Mouse (Mus musculus): ENCODE data around the gene Slc24a5. TPM values are rescaled to one million over a fixed set of nuclear protein-coding genes. Genes with fewer than 3 reads are reported as not detected.

Gene Slc24a5
- total and polyA plus RNA-seq, 3 experiments = 0.69 to 2.9 TPM; not detected in 1

GRCm38 (mm10) chr2:125122288-125122623 is 54.3 kb downstream of the Slc24a5 start:
- peak; percentile 42 for DNase-seq (ENCODE audit: low read depth, low spot score)
- peaks cover 27 to 39% of the 10 kb centered on the region in 2 experiments for H3K4me1 ChIP-seq (ENCODE audit: control insufficient read depth in 1 of 2, insufficient read depth in 2 of 2, low read length in 2 of 2)
- H3K27me3 ChIP-seq (ENCODE audit: control insufficient read depth in 1 of 2, insufficient read depth in 2 of 2, low read length in 2 of 2) = no peaks in the 10 kb centered on the region
- H3K4me3 ChIP-seq (ENCODE audit: control insufficient read depth in 1 of 2, insufficient read depth in 1 of 2, low read depth in 2 of 2, low read length in 2 of 2) = peak overlapping the region; percentile 93 to 99
- H3K27ac ChIP-seq (ENCODE audit: control insufficient read depth, low read depth, low read length) = peak overlapping the region; percentile 79
- no peak for TF ChIP-seq MYC (IDR thresholded peaks at IDR 0.05; ENCODE audit: low read depth, low read length)
- no peak for TF ChIP-seq HCFC1 (IDR thresholded peaks at IDR 0.05; ENCODE audit: low read depth, low read length)
- TF ChIP-seq TAL1 (IDR thresholded peaks at IDR 0.05; ENCODE audit: low read length) = no peak
- TF ChIP-seq ZC3H11A (IDR thresholded peaks at IDR 0.05; ENCODE audit: low read depth, low read length) = no peak
- no peak for TF ChIP-seq GABPA (IDR thresholded peaks at IDR 0.05; ENCODE audit: low read depth, low read length)
- TF ChIP-seq SIN3A (IDR thresholded peaks at IDR 0.05; ENCODE audit: low read length) = no peak
- TF ChIP-seq E2F4 (IDR thresholded peaks at IDR 0.05; ENCODE audit: borderline replicate concordance, low read depth, low read length) = no peak
- TF ChIP-seq NELFE (IDR thresholded peaks at IDR 0.05; ENCODE audit: low read depth, low read length) = no peak
- TF ChIP-seq ELF1 (IDR thresholded peaks at IDR 0.05; ENCODE audit: low read depth, low read length) = no peak
- no peak for TF ChIP-seq MXI1 (IDR thresholded peaks at IDR 0.05; ENCODE audit: low read depth, low read length)
- TF ChIP-seq MEF2A (IDR thresholded peaks at IDR 0.05; ENCODE audit: extremely low read depth, insufficient replicate concordance, low read depth, low read length, poor library complexity, severe bottlenecking) = no peak
- no peaks in the 10 kb centered on the region for H3K9me3 ChIP-seq (replicated peaks; ENCODE audit: insufficient read depth, low read length)
- peak overlapping the region; percentile 98 for H3K9ac ChIP-seq (ENCODE audit: control insufficient read depth, low read depth, low read length, poor library complexity, severe bottlenecking)
- peaks cover 52% of the 10 kb centered on the region for H3K79me2 ChIP-seq (ENCODE audit: control insufficient read depth, insufficient read depth, low read length, poor library complexity)
- H3K36me3 ChIP-seq (ENCODE audit: control insufficient read depth in 1 of 2, insufficient read depth in 2 of 2, low read length in 2 of 2) = peaks cover 5 to 51% of the 10 kb centered on the region in 2 experiments

DNA sequence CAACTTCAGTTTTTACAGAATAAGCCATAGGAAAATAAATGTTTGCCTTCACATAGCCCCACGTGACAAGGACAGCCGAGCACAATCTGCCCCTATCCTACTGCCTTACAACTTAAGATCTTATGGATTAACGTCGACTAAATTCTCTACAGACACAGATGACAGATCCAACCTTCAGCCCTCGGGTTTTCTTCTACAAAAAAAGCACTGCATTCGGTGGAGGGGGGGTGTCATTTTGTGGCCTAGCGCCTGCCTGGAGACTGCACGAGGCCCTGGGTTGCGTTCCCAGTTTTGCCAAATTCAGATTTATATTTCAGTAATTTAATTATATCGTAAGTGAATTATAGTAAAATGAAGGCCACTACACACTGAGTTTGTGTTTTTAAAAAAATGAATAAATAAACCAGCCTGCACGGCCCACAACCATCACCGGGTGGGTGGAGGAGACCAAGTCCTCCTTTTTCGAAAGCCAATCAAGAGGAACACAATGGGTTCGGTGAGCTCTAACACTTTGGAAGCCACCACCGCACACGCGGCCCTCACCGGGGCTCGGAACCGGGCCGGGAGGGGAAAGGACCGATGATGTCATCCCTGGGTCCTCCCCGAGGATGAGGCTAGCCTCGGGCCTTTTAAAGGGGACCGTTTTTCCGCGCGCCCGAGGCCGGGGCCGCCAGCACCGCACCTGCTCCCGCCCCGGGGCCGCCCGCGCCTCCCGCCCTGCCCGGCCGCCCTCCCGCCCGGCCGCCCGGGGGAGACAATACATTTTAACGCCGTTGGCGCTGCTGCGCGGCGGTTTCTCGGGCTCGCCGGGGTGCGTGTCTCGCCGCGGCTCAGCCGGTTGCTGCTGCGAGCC is 54.9 kb downstream of the Slc24a5 start:
- DNase-seq (ENCODE audit: low read depth, low spot score) = peak; percentile 49
- Histone ChIP-seq H3K79me2 (ENCODE audit: control insufficient read depth, insufficient read depth, low read length, poor library complexity) (peaks cover 49% of the 10 kb centered on the region), H3K36me3 (ENCODE audit: control insufficient read depth in 1 of 2, insufficient read depth in 2 of 2, low read length in 2 of 2) (peaks cover 5 to 49% of the 10 kb centered on the region in 2 experiments), H3K9ac (ENCODE audit: control insufficient read depth, low read depth, low read length, poor library complexity, severe bottlenecking) (peak overlapping the region; percentile 98), H3K4me1 (ENCODE audit: control insufficient read depth in 1 of 2, insufficient read depth in 2 of 2, low read length in 2 of 2) (peaks cover 25 to 39% of the 10 kb centered on the region in 2 experiments), H3K4me3 (ENCODE audit: control insufficient read depth in 1 of 2, insufficient read depth in 1 of 2, low read depth in 2 of 2, low read length in 2 of 2) (peak overlapping the region; percentile 93 to 99), H3K9me3 (replicated peaks; ENCODE audit: insufficient read depth, low read length) (no peaks in the 10 kb centered on the region), H3K27me3 (ENCODE audit: control insufficient read depth in 1 of 2, insufficient read depth in 2 of 2, low read length in 2 of 2) (no peaks in the 10 kb centered on the region), H3K27ac (ENCODE audit: control insufficient read depth, low read depth, low read length) (peak overlapping the region; percentile 79)
- no peak for TF ChIP-seq POLR2AphosphoS5 (IDR thresholded peaks at IDR 0.05; ENCODE audit: borderline replicate concordance, low read depth, low read length)
- peak; percentile 39; the same call in 1 of the 2 replicates for TF ChIP-seq POLR2AphosphoS2 (IDR thresholded peaks at IDR 0.05; ENCODE audit: low read length)
- TF ChIP-seq BHLHE40 (IDR thresholded peaks at IDR 0.05; ENCODE audit: borderline replicate concordance, low read depth, low read length) = peak; percentile 28; the same call in 1 of the 2 replicates
- no peak for TF ChIP-seq ZC3H11A (IDR thresholded peaks at IDR 0.05; ENCODE audit: low read depth, low read length)
- TF ChIP-seq MAZ (IDR thresholded peaks at IDR 0.05; ENCODE audit: low read depth, low read length) = no peak
- no peak for TF ChIP-seq TCF12 (IDR thresholded peaks at IDR 0.05; ENCODE audit: low read depth, low read length)
- TF ChIP-seq MYB (IDR thresholded peaks at IDR 0.05; ENCODE audit: low read depth, low read length) = no peak
- no peak for TF ChIP-seq MEF2A (IDR thresholded peaks at IDR 0.05; ENCODE audit: extremely low read depth, insufficient replicate concordance, low read depth, low read length, poor library complexity, severe bottlenecking)
- TF ChIP-seq RAD21 (IDR thresholded peaks at IDR 0.05; ENCODE audit: low read depth, low read length) = no peak
- TF ChIP-seq MAX (IDR thresholded peaks at IDR 0.05; ENCODE audit: low read length) = peak; percentile 75
- TF ChIP-seq GATA1 (IDR thresholded peaks at IDR 0.05; ENCODE audit: low read depth, low read length) = no peak
- TF ChIP-seq RCOR1 (IDR thresholded peaks at IDR 0.05; ENCODE audit: low read depth, low read length) = no peak
- 0 out of 2 replicates have a peak, but pooled peaks have one; percentile 53 for TF ChIP-seq UBTF (IDR thresholded peaks at IDR 0.05; ENCODE audit: borderline replicate concordance, insufficient read depth, low read depth, low read length)
- no peak for TF ChIP-seq SMC3 (IDR thresholded peaks at IDR 0.05; ENCODE audit: low read depth, low read length)
- no peak for TF ChIP-seq NRF1 (IDR thresholded peaks at IDR 0.05; ENCODE audit: insufficient read depth, low read depth, low read length, poor library complexity, severe bottlenecking)
- TF ChIP-seq CHD2 (IDR thresholded peaks at IDR 0.05; ENCODE audit: low read length) = no peak
- TF ChIP-seq ELF1 (IDR thresholded peaks at IDR 0.05; ENCODE audit: low read depth, low read length) = no peak
- peak; percentile 90 for TF ChIP-seq USF1 (IDR thresholded peaks at IDR 0.05; ENCODE audit: low read depth, low read length)
- TF ChIP-seq ZNF384 (IDR thresholded peaks at IDR 0.05; ENCODE audit: low read depth, low read length) = no peak
- no peak; a peak in 1 of 4 replicates for TF ChIP-seq EP300 (IDR thresholded peaks at IDR 0.05; ENCODE audit: low read depth in 1 of 2, low read length in 2 of 2)
- no peak for TF ChIP-seq GABPA (IDR thresholded peaks at IDR 0.05; ENCODE audit: low read depth, low read length)
- no peak for TF ChIP-seq TBP (IDR thresholded peaks at IDR 0.05; ENCODE audit: low read depth, low read length)

Data from MEL (cell line).